Mouse (Mus musculus): ENCODE measurements around the gene Crygf. TPM values are rescaled to one million over a fixed set of nuclear protein-coding genes. Genes with fewer than 3 reads are reported as not detected.
"Not testable (repeated sequence)": the region's sequence is repeated elsewhere in the genome, so short reads cannot be mapped to it uniquely, and the experiment has no call there.

Crygf gene
- polyA plus RNA-seq (2015; fragmentation: Nextera tagmentation; extraction: Ambion mirVana), result not detected in 2 replicates

DNA sequence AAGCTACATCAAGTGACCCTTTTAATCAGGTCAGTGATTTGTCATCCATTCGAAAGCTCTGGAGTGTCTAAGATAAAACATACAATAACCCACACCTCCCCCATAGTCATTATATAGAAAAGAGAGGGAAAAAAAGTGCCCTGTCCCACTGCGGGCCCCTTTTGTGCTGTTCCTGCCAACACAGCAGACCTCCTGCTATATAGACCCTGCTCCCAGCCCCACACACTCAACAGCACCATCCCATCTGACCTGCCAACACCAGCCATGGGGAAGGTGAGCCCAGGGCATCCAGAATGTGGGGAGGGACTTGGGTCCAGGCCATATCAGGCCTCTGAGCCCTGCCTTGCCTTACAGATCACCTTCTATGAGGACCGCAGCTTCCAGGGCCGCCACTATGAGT is at the start of gene Crygf:
Crygf (plus strand) TSS at position 227 of the 400 bp plus-strand sequence.
- Histone ChIP-seq H3K27ac (no peak within 1 kb of the TSS), H3K4me1 (no peaks in the 10 kb centered on the region), H3K36me3 (no peaks in the 10 kb centered on the region), H3K9ac (no peak within 1 kb of the TSS), H3K27me3 (no peaks in the 10 kb centered on the region), H3K4me2 (replicated peaks) (no peak within 1 kb of the TSS), H3K9me3 (no peaks in the 10 kb centered on the region), H3K4me3 (no peak within 1 kb of the TSS)
- WGBS, result 80% methylated on average over 4 of the region's 4 CpGs
- no peak for ATAC-seq (ENCODE audit: low FRiP score, low read depth)

DNA sequence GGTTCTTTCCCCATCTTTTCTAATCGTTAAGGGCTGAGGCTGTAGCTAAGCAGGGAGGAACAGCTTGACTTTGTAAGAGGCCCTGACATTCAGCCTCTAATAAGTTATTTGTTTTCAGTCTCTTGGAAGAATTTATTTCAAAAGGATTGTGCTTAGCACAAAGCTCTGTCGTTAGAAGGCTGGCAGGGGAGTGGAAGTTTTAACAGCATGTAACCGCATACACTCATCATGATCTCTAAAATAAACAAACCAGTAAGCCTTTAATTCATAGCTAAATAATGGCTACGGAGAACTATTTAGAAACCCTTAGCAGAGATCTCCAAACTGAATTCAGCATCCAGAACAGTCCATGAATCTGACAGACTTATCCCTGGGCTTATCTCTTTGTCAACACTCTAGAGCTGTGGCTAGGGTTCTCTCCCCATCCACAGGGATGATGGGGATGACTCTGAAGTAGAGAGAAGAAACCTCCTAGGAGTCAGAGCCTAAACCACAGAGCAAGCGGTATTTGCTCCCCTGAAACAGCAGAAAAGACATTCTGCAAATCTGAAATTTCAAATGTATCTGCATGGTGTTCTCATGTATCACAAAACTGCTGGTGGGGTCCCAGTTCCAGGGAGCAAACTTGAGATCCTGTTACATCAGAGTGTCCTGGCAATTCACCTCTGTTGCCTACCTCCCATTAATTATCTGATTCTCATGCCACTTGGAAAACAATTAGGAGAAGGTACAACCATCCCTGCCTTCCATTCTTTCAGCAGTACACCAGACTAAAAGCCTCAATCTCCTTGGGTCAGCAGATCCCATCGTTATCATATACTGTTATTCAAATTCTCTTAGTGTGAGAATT is 734 bp upstream of the Crygf start:
- H3K9me3 ChIP-seq, result no peaks in the 10 kb centered on the region
- no peak overlapping the region for H3K4me3 ChIP-seq
- no peaks in the 10 kb centered on the region for H3K36me3 ChIP-seq
- H3K4me1 ChIP-seq, result no peaks in the 10 kb centered on the region
- no peak overlapping the region for H3K9ac ChIP-seq
- H3K27me3 ChIP-seq, result no peaks in the 10 kb centered on the region
- WGBS, result 49% methylated on average over 6 of the region's 6 CpGs
- no peak for ATAC-seq (ENCODE audit: low FRiP score, low read depth)
- H3K27ac ChIP-seq, result no peak overlapping the region
- no peak overlapping the region for H3K4me2 ChIP-seq (replicated peaks)

DNA sequence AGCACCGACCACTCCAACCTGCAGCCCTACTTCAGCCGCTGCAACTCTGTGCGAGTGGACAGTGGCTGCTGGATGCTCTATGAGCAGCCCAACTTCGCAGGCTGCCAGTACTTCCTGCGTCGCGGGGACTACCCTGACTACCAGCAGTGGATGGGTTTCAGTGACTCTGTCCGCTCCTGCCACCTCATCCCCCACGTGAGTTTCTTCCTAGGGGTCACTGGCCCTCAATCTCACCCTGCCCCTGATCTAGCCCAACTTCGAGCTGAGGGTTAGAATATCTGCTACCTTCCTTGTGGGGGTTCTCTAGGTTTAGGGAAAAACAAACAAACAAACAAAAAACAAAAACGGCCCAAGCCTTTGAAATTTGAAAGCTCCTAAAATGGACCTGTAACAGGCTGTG is 376 bp downstream of the Crygf start:
- H3K27me3 ChIP-seq, result not testable (repeated sequence)

DNA sequence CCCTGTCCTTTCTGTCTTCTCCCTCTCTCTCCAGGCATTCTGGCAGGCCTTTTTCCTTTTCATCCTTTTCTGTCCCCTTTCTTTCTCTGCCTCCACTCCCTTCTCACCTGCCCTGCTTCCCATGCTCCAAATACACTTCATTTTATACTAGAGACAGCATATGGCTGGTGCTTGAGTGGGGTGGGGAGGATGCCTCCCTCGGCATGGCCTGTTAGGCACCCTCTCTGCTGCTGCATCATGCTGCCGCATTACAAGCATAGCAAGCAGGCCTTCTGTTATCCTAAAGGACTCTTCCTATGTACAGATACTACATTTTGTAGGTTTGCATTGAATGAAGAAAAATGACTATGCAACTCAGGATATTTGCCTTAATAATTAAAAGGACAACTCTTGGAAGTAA is 3.7 kb downstream of the Crygf start:
- Histone ChIP-seq H3K27me3 (no peaks in the 10 kb centered on the region), H3K4me3 (no peak overlapping the region), H3K4me2 (replicated peaks) (no peak overlapping the region), H3K4me1 (no peaks in the 10 kb centered on the region), H3K9ac (no peak overlapping the region), H3K36me3 (no peaks in the 10 kb centered on the region), H3K27ac (no peak overlapping the region), H3K9me3 (no peaks in the 10 kb centered on the region)
- no peak for ATAC-seq (ENCODE audit: low FRiP score, low read depth)
- 72% methylated on average over 2 of the region's 2 CpGs for WGBS

More for the DNA sequence above, 376 bp downstream of the Crygf start:
- H3K9me3 ChIP-seq; H3K4me3 ChIP-seq; H3K9ac ChIP-seq; ATAC-seq (ENCODE audit: low FRiP score, low read depth); H3K4me2 ChIP-seq (replicated peaks); H3K36me3 ChIP-seq; H3K27ac ChIP-seq; H3K4me1 ChIP-seq: not testable (repeated sequence)
- 85% methylated on average over 11 of the region's 11 CpGs for WGBS

DNA sequence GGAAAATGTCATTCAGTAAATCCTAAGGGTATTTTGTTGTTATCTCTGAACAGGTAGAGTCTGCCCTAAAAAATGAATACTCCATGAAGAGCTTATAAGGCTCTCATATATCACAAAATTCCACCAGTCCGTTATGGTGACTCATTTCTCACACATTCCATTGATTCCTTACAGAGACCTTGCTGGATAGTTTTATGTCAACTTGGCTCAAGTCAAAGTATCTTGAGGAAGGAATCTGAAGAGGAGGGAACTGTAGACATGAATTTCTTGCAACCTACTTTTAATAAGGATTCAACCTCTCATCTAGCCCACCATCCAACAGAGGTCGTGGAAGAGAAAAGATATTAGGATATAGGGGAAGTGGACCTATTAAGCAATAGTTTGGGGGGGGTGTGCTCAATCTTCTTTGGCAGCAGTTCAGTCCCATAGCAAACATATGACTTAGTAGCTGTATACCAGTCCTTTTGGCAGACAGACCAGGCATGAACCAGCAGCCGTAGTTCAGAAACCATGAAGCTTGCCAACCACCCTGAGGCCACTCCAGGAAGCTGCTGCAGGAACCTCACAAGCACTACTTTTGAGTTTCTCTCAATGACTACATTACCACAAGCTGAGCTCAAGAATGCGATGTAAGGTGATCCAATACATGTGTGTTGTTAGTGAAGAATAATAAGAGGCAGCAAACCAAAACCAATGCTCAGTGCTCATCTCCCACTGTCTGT is 5.9 kb downstream of the Crygf start:
- 80% methylated on average over 4 of the region's 4 CpGs for WGBS
- ATAC-seq (ENCODE audit: low FRiP score, low read depth), result no peak

More for the DNA sequence above, 5.9 kb downstream of the Crygf start:
- Histone ChIP-seq H3K27me3 (no peaks in the 10 kb centered on the region), H3K9me3 (no peaks in the 10 kb centered on the region), H3K27ac (no peak overlapping the region), H3K4me1 (no peaks in the 10 kb centered on the region), H3K4me3 (no peak overlapping the region), H3K36me3 (no peaks in the 10 kb centered on the region), H3K9ac (no peak overlapping the region), H3K4me2 (replicated peaks) (no peak overlapping the region)

Other genes starting within 250 kb of the Crygf start
- gene Map2, start 248.8 kb downstream of the Crygf start, polyA plus RNA-seq (2015; fragmentation: Nextera tagmentation; extraction: Ambion mirVana), result 25.3 and 28.5 TPM in 2 replicates

Measured in limb, embryonic 13.5 days (tissue).